Mouse (Mus musculus): ENCODE results near the gene Sh2b3.
"Not testable (repeated sequence)": the region's sequence is repeated elsewhere in the genome, so short reads cannot be mapped to it uniquely, and the experiment has no call there.

Gene Sh2b3

DNA sequence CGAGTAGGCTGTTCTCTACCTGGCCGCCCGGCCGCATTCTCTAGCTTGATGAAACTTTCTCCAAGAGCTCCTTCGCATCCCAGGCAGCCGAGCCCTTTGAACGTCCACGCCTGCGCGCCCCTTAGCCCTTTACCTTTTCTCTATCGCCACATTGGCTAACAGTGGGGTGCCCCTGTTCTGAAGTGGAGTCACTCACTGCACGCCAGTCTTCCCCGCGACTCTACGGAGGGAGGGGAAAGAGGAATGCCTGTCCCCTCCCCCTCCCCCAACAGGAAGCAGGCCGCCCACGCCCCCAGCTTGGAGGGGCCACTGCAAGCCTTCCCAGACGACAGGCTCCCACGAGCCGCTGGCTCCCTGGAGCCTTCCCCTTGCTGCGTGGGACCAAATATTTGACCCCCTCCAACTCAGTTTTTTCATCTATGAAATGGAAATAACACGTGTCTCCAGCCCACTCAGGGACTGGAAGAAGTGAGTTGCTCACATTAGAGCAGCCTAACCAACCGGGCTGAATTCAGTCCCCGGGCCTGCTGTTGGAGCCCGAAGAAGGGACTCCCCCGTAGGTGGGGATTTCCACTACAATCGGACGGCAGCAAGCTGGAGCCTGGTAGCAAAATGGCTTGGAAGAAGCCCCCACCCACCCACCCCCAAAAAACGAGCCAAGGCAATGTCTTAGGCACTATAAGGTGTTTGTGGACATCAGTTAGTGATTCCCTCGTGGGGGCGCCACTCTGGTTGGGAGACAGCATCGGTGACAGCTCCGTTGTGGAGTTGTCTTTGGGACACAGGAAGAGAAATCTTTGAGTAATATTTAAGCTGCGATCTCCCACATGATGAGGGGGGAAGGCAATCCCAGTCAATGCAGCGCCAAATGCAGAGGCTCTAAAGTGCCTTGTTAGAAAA lies at the start of gene Sh2b3:
Gene Sh2b3, minus strand, starts transcription at position 206 of the 900 bp plus-strand sequence.
- DNase-seq (ENCODE audit: low spot score in 2 of 2), result no peak

DNA sequence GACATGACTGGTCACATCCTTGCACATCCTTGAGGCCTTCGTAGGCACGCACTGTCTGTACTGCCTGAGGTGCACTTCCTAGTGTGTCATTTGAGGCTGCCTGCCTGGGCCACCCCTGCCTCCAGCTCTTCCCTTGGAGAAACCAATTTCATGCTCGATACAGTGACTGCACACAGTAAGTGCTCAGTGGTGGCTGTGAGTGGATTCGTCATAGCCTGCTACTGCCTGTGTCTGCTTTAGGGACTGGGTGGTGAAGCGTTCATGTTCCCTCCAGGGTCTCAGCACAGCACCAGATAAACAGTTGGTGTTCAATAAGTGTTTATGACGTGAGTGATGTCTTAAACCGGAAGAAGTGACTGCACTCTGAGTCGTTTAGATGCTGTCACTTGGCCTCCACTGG lies 45.9 kb upstream of the Sh2b3 start:
- DNase-seq (ENCODE audit: low spot score in 2 of 2), result no peak

DNA sequence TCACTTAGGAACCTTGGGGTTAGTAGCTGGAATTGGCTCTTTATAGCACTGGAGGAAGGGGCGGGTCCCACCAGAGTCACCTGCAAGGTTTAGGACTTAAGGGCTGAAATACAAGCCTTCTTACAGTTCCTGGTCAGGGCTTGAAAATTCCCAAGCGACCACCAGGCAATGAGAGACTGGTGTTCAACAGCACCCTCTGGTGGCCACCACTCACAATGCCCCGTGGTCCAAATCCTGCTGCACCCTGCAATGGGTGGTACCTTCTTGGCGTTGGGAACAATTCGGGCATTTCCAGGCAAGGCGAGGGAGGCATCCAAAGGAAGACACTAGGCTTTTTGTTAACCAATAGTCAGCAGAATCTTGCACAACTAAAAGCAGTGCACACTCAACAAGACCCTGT lies 41.8 kb upstream of the Sh2b3 start:
- DNase-seq (ENCODE audit: low spot score in 2 of 2), result no peak

DNA sequence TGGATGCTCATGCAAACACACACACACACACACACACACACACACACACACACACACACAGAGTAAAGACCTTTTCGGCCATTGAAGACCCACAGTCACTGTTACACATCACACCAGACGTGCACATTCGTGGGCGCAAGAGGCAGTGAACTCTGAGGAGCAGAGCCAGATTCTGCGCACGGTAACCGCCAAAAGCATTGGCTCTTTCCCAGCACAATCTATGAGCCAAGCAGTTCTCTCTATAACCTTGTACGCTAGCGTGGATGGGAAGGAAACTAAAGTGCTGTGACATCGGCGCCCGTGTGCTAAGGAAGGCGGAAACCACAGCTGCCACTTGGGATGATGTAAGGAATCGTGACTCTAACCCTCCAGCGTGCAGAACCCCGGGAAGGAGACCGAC lies 41.3 kb upstream of the Sh2b3 start:
- no peak for DNase-seq (ENCODE audit: low spot score in 2 of 2)

DNA sequence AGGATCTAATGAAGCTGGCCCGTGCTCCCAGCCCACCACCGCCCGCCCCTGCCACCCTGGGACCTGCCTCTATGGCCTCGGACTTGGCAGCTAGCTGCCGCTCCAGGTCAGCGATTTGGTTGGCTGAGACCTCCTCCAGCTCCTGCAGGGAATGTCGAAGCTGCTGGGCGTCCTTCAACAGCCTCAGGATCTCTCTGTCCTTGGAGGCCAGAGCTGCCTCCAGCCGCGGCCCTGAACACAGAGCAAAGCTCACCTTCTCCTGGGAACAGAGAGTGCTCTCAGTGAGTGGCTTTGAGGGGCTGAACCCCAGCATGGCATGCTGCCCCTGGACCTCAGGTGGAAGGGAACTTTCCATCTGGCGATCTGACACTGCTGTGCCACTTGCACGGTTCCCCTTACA lies 39.5 kb upstream of the Sh2b3 start:
- no peak for DNase-seq (ENCODE audit: low spot score in 2 of 2)

DNA sequence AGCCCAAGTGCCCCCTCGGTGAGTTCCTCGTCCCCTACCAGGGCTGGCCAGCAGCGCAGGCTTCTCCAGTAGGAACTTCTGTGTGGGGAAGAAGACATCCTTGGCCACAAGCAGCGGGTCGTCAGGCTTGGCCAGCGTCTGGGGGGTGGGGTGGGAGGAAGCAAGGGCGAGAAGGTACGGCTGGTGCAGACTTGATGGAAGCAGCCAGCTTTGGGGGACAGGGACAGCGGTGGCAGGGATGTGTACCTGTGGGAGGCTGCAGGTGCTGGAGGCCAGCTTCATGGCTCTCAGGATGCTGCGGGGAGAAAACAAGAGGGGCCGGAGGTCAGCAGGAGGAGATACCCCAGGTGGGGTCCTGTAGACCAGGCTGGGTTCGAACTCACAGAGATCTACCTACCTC lies 37.6 kb upstream of the Sh2b3 start:
- no peak for DNase-seq (ENCODE audit: low spot score in 2 of 2)

DNA sequence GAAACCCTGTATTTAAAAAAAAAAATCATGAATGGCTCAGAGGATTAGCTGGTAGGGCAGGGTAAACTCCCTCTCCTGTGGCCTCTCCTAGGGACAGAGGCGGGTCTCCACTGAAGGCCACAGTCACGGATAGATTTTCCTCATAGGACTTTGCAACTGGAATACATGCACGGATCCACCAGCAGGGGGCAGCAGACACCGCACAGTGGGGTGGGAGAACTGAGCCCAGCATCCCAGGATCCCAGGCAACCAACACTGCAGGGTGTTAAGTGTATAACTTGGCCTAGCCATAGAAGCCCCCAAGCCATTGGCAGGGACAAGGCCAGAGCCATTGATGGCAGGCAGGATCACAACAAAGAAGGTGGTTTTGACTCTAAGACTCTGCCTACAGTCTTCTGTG lies 34.7 kb upstream of the Sh2b3 start:
- peak; percentile 50 to 73 for DNase-seq (ENCODE audit: low spot score in 2 of 2)

DNA sequence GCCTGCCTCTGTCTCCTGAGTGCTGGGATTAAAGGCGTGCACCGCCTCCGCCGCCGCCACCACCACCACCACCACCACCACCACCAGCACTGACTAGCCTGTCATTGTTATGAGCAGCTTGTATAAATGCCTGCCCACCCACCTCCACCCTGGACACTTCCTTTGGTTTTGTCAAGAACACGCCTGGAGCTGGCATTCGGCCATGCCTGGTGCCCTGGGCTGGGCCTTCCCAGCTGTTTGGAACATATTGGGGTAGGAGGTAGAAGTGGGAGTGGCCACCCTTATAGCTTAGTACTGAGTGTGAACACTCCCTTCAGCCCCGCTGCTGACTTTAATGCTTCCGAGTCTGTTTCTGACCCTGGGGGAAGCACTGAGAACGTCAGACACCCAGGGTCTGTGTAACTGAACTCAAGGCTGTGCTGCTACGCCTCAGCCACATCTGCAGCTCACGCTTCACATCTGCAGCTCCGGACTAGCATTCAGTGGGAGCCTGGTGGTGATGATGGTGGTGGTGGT lies 34.1 kb upstream of the Sh2b3 start:
- no peak for DNase-seq (ENCODE audit: low spot score in 2 of 2)

DNA sequence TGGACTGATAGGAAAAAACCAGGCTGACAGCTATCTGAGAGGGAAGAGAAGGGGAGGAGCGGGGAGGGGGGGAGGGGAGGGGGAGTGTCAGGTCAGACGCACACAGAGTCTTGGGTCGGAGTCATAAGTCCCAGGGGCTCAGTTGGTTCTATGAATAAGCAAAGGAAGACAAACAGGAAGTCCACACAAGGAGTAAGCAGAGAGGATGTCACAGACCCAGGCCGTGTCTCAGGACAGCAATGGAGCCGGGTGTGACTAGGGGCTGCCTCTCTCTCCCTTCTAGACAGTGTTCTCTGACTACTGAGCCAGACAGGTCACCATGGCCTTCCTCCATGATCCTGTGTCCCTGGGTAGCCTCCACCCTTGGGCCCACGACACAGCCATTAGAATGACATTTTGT lies 33.4 kb upstream of the Sh2b3 start:
- no peak for DNase-seq (ENCODE audit: low spot score in 2 of 2)

DNA sequence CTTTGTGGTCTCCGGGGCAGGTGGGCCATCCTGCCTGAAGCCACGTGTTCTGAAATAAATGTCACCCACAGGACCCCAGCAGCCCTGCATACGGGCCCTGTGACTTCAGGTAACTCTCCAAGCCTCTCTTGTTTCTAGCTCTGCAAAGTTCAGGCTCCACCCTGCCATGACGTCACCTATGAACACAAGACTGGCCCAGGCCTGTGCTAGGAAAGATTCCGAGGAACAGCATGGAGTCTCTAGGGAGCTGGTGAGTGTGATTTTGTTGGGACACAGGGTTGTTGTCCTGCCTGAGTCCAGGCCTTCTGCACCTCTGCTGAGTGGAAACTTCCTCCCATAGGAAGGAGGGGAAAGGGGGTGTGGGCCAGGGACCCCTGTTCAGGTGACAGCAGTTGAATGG lies 30.5 kb upstream of the Sh2b3 start:
- no peak for DNase-seq (ENCODE audit: low spot score in 2 of 2)

DNA sequence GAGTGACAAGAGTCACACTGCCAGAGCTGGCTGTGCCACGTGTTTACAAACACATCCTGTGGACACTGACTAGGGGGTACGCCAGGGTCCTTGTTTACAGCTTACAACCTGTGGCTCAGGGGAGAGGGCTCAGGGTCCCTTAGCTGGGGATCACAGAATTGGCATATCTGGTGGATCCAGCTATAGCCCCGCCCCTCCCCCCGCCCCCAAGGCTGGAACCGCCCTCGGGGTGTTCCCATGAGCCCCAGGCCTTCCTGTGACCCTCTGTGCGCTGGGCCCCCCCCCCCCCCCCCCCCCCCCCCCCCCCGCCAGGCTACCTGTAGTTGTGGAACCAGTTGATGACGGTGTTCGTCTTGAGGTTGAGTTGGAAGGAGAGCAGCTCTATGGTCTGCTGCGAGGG lies 26.9 kb upstream of the Sh2b3 start:
- no peak for DNase-seq (ENCODE audit: low spot score in 2 of 2)

DNA sequence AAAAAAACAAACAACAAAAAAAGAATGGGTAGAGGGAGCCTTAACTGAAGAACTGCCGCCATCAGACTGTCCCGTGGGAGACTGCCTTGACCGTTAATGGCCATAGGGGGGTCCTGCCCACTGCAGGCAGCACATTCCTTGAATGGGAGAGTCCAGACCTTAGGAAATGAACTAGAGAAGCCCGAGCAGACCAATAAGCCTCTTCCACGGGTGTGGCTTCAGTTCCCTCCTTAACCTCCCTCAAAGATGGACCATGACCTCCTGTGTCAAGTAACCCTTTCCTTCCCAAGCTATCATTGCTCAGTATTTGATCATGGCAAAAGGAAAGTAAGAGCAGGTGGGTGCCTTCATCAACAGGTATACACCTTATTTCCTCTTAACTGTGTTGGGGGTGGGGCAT lies 24.5 kb upstream of the Sh2b3 start:
- no peak for DNase-seq (ENCODE audit: low spot score in 2 of 2)

DNA sequence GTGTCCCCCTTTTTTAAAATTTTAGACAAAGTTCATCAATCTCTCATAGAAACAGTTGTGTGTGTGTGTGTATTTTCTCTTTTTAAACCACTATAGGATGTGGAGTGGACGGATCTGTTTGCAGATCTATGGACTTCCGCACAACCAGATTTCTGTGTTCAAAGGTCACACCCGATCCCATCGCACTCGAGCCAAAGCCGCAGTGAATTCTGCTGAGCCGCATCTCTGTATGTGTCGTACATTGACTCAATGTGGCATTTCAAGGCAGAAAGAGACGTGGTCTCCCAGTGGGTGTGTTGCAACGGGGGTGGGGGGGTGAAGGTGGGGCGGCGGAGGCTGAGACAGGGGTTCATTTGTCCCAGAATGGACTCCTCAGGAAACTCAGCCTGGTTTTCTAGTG lies 21.0 kb upstream of the Sh2b3 start:
- DNase-seq (ENCODE audit: low spot score in 2 of 2), result no peak

DNA sequence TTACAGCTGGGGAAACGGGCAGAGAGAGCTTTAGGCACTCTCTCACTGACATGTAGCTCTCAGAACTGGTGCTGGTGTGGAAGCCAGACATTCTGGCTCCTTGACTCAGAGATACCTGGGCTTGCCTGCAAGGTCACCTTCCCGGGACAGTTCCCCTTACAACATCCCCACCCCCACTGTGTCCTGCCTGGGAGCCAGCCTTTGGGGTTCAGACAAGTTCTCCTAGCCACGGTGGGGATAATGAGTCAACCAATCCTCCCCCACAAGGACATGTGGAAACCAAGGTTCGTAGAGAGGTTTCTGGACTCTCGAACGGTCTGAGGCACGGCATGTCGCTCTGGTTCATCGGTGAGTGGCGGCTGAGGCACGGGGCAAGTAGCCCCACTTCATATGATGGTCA lies 19.3 kb upstream of the Sh2b3 start:
- no peak for DNase-seq (ENCODE audit: low spot score in 2 of 2)

DNA sequence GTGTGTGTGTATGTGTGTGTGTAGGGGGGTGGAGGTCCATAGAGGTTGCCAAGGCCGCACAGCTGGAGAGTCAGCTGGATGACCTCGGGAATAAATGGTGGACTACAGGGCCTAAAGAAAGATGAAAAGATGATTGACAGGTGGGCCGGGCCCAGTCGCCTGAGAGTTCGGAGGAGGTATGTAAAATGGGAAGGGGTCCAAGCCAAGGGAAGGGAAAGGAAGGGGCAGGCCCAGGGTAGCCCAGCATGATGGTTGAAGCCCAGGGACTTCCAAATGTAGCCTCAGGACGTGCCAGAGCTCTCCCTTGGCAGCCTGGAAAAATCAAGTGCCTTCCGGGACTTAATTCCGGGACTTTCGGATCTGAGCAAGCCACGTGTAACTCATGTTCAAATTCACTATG lies 17.3 kb upstream of the Sh2b3 start:
- no peak for DNase-seq (ENCODE audit: low spot score in 2 of 2)

DNA sequence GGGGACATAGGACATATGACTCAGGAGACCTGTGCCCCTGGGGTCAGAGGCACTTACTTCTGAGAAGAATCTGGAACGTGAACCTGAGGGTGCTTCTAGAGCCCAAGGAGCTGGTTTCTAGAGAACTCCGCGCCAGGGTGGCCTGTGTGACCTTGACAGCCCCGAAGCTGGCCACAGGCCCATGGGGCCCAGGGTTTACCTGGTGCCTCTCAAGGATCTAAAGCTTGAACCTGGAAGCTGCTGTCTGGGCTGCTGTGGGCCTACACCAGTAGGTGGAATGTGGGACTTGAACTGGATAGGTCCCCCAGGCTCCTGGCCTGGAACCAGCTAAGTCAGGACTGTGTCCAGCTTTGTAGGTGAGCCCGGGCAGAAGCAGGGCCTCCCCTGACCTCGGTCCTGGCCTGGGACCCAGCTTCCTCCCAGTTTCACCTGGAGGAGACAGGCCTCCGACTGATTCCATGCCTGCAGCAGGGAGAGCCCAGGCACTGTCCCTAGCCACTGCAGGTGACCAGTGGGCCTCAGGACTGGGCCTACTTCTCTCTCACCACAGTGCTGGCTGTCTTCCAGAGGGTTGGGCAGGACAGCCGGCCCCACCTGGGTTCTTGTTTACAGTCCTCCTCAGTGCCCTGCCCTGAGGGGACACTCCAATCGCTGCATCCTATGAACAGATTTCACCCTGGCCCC lies 16.1 kb upstream of the Sh2b3 start:
- peak in 1 of 2 experiments; percentile 60 for DNase-seq (ENCODE audit: low spot score in 2 of 2)

DNA sequence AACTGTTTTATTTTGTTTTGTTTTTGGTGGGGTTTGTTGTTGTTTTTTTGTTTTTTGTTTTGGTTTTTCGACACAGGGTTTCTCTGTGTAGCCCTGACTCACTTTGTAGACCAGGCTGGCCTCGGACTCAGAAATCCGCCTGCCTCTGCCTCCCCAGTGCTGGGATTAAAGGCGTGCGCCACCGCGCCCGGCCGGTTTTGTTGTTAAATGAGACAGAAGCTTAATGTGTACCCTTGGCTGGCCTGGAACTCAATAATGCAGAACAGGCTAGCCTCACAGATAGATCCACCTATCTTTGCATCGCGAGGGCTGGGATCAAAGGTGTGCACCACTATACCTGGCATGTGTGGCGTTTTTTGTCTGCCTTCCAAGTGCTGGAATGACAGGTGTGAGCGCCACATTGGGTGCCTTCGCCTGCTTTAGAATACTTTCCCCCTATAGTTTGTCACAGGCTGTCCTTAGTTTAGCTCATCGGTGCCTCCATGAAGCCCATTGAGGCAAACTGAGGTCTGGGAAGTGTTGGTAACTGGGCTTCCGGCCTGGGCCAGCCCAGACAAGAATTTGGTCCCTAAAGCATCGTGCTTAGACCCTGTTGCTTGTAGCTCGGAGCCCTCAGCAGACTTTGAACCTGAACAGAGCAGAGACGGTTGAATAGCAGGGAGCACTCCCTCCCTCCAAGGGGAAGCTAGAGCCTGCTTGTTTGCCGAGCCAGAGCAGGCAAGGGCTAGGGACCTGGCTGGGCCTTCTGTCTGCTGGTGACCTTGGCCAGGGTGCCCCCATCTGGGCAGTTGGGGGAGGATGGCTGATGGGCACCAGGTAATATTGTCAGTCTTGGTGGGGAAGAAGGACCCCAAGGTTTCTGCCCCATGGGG lies 12.3 kb upstream of the Sh2b3 start:
- no peak for DNase-seq (ENCODE audit: low spot score in 2 of 2)

DNA sequence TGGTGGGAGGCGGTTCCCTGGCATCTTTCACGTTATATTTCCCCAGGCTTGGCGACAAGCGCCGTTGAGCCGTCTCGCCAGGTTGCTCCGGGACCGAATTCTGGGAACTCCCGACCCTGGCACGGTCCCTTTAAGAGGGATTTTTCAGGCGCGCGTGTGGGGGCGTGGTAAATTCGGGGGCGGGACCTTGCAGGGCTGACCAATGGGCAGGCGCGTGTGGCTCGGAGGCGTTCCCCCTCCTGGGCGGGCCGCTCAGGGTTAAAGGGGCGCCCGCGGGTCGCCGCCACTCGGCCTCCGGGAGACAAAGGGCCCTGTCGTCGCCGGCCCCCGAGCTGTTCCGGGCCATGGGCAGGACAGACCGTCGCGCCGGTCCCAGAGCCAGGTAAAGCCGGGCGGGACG lies 11.3 kb upstream of the Sh2b3 start, which contains the start of gene Pheta1:
Gene Pheta1, plus strand, starts transcription at position 242 of the 400 bp plus-strand sequence.
- peak; percentile 89 to 91 for DNase-seq (ENCODE audit: low spot score in 2 of 2)

DNA sequence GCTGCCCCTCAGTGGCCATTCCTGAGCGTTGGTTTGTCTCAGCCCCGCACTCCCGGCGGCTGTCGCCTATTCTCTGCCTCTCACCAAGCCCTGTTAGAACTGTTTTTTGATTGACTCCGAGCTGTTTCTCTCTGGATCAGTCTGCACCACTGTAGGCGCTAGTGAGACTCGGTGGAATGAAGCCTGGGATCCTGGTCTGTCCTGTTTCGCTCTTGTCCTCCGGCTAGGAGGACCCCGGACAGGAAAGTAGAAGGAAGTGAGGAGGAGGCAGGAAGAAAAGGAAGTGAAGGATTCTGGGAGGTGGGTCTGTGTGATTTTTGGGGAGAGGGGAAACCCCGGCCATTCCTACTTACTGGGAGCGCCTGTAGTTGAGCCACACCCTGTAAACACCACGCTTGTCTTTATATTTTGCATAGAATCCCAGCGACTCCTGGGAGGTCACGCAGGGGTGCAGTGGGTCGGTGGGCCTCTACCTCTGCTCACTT lies 10.6 kb upstream of the Sh2b3 start:
- peak in 1 of 2 experiments; percentile 49 for DNase-seq (ENCODE audit: low spot score in 2 of 2)

DNA sequence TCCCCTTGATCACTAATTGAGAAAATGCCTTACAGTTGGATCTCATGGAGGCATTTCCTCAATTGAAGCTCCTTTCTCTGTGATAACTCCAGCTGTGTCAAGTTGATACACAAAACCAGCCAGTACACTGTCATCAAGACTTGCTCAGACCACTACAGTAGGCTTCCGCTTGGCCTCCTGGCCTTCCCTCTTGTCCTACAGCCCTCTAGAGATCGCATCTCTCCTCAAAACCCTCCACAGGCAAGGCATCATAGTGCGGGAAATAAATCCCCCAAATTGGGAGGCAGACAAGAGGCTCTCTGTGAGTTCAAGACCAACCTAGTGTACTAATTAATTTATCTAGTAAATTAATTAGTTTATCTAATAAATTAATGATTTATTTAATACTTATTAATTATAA lies 9.8 kb upstream of the Sh2b3 start:
- DNase-seq (ENCODE audit: low spot score in 2 of 2), result not testable (repeated sequence)

DNA sequence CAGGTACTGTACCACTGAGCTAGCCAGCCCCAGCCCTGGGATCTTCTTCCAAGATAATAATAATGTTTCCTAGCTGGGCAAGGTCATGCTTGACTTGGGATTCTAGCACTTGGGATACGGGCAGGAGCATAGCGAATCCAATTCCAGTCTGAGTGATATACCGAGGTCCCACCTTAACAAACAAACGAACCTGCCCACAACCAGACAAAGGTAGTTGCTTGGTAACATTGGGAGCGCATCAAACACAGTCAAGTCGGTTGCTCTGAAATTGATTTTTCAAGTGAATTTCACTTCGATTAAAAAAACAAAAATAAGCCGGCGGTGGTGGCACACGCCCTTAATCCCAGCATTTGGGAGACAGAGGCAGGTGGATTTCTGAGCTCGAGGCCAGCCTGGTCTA lies 8.9 kb upstream of the Sh2b3 start:
- DNase-seq (ENCODE audit: low spot score in 2 of 2), result no peak

DNA sequence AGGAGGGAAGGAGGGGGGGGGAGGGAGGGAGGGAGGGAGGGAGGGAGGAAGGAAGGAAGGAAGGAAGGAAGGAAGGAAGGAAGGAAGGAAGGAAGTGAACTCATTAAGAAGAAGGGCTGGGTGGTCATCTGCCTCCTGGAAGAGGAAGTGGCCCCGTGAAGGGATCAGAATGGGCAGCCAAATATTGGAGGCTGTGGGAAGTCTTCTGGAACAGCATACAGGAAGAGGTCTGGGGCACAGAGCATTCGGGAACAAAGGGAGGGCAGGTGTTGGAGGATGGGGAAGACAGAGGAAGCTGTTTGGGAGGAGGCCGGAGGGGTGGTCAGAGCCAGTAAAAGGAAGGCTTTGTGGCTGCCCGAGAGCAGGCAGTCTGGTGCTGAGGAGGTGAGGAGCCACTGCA lies 7.9 kb upstream of the Sh2b3 start:
- DNase-seq (ENCODE audit: low spot score in 2 of 2), result no peak
